Mouse (Mus musculus) erythroblast, embryonic 14.5 days (primary cell): ENCODE results near the gene Fgfr2.

Source experiments
- GATA1 ChIP-seq: IDR thresholded peaks from 2 replicates; pipeline ENCODE4 v1.6.1; 2012; ENCODE audit warnings: low read length, inconsistent platforms, mixed read lengths
- TAL1 ChIP-seq: IDR thresholded peaks from 3 replicates; pipeline ENCODE4 v1.6.1; 2012; ENCODE audit warnings: low read length, inconsistent platforms, mixed read lengths

DNA sequence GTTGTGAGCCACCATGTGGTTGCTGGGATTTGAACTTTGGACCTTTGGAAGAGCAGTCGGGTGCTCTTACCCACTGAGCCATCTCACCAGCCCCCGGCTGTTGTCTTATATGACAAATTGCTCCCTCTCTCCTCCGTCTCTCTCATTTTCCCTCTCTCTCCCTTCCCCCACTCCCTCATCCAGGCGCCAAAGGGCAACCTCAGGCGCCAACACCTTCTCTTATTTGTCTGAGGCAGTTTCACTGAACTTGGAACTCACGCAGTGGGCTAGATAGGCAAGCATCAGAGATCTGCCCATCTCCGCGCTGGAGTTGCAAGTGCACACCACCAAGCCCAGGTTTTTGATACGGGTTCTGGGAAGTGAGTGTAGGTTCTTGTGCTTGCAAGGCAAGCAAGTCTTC lies 2287.1 kb downstream of the Fgfr2 start:
- no peak for TF ChIP-seq GATA1
- TF ChIP-seq TAL1 = no peak
